Mouse (Mus musculus) lung, postnatal 0 days (tissue): ENCODE measurements at regions not wholly inside any gene's neighbourhood (a gene's known extent, or its start where the extent isn't known, plus 50 kb on each side); places are given as distances from the start of the nearest gene placed in this dataset.

Experiments
- ATAC-seq: fragments of 200-750 bp; cut with Nextera tagmentation; 2 replicates; pipeline ENCODE4 v1.8.0; 2017; ENCODE audit warnings: moderate library complexity
- DNase-seq: peaks from one replicate; pipeline ENCODE4 v3.0.0-alpha.2; 2016; ENCODE audit warnings: low spot score
- H3K27ac ChIP-seq: fragments of 300-500 bp; sonication (generic); 2 replicates; pipeline ENCODE4 v1.5.1; 2014; ENCODE audit warnings: antibody characterized with exemption, mild to moderate bottlenecking, low read length, mixed read lengths
- H3K27me3 ChIP-seq: fragments of 300-500 bp; sonication (generic); replicated peaks from 2 replicates; pipeline ENCODE4 v1.6.1; 2014; ENCODE audit warnings: low read length, mixed read lengths; ENCODE audit not compliant: insufficient read depth
- H3K36me3 ChIP-seq: fragments of 300-500 bp; sonication (generic); 2 replicates; pipeline ENCODE4 v1.6.1; 2014; ENCODE audit warnings: low read length, mixed read lengths; ENCODE audit not compliant: insufficient read depth
- H3K4me1 ChIP-seq: fragments of 300-500 bp; sonication (generic); 2 replicates; pipeline ENCODE4 v1.6.1; 2014; ENCODE audit warnings: antibody characterized with exemption, low read depth, low read length, mixed read lengths; ENCODE audit not compliant: insufficient read depth
- H3K4me2 ChIP-seq: fragments of 300-500 bp; sonication (generic); replicated peaks from 2 replicates; pipeline ENCODE4 v1.6.1; 2014; ENCODE audit warnings: low read depth, mild to moderate bottlenecking, low read length, moderate library complexity, mixed read lengths
- H3K4me3 ChIP-seq: fragments of 300-500 bp; sonication (generic); 2 replicates; pipeline ENCODE4 v1.5.1; 2014; ENCODE audit warnings: low read depth, low read length
- H3K9ac ChIP-seq: fragments of 300-500 bp; sonication (generic); replicated peaks from 2 replicates; pipeline ENCODE4 v1.6.1; 2014; ENCODE audit warnings: low read depth, mild to moderate bottlenecking
- H3K9me3 ChIP-seq: fragments of 300-500 bp; sonication (generic); 2 replicates; pipeline ENCODE4 v1.6.1; 2016; ENCODE audit warnings: low read length, mixed read lengths
- CTCF ChIP-seq: IDR thresholded peaks from 2 replicates; pipeline ENCODE4 v1.5.1; 2016; ENCODE audit warnings: antibody characterized with exemption, mild to moderate bottlenecking
- EP300 ChIP-seq: IDR thresholded peaks from 2 replicates; pipeline ENCODE4 v1.6.1; 2016; ENCODE audit warnings: antibody characterized with exemption, mild to moderate bottlenecking, control low read depth
- WGBS: fragments of 180-500 bp; shearing (Covaris S2); extraction: QIAGEN DNeasy Blood & Tissue Kit; methylation state at CpG from one replicate; pipeline ENCODE4 v1.1.7; 2014; 5-methylcytosine and 5-hydroxymethylcytosine counted together

DNA sequence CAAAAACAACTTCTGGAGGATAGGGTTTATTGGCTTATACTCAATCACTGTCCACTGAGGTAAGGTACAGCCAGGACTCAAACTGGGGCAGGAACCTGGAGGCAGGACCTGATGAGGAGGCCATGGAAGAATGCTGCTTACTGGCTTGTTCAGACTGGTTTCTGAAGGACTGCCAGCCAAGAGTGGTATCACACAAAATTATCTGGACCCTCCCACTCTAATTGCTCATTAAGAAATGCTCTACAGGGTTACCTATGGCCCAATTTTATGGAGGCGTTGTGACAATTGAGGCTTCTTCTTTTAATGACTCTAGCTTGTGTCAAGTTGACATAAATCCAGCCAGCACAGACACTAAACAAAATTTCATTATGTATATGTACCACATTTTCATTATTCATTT is 158.5 kb upstream of the Gm11042 start:
- H3K36me3 ChIP-seq = no peaks in the 10 kb centered on the region
- H3K4me2 ChIP-seq = no peak overlapping the region
- WGBS = 81% methylated on average over 1 of the region's 1 CpGs
- no peaks in the 10 kb centered on the region for H3K27me3 ChIP-seq
- no peak for TF ChIP-seq CTCF
- TF ChIP-seq EP300 = no peak
- no peak for DNase-seq
- H3K9ac ChIP-seq = no peak overlapping the region
- ATAC-seq = no peak
- no peak overlapping the region for H3K27ac ChIP-seq
- H3K4me1 ChIP-seq = no peaks in the 10 kb centered on the region
- H3K9me3 ChIP-seq = no peaks in the 10 kb centered on the region
- no peak overlapping the region for H3K4me3 ChIP-seq

DNA sequence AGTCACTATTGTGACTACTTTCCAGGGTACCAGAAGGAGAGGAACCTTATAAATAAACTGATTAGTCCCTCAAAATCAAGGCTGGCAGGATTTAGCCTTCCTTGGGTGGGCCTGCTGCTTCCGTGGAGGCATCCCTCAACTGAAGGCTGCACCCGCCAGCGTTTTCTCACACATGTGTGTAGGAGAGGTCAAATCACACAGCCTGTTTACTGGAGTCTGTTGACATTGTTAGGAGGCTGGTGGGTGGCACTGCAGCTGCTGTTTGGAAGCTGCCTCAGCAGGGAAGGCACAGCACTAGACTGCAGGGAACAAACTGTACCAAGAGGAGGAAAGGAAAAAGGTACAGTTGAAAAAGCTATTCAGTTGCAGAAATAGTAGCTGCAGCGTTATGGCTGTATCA is 142.3 kb upstream of the Gm11042 start:
- Histone ChIP-seq H3K4me1 (no peaks in the 10 kb centered on the region), H3K36me3 (no peaks in the 10 kb centered on the region), H3K27ac (no peak overlapping the region), H3K4me2 (no peak overlapping the region), H3K27me3 (no peaks in the 10 kb centered on the region), H3K9me3 (no peaks in the 10 kb centered on the region), H3K4me3 (no peak overlapping the region), H3K9ac (no peak overlapping the region)
- no peak for ATAC-seq
- no peak for TF ChIP-seq EP300
- no peak for TF ChIP-seq CTCF
- DNase-seq = no peak
- 25% methylated on average over 4 of the region's 4 CpGs for WGBS

DNA sequence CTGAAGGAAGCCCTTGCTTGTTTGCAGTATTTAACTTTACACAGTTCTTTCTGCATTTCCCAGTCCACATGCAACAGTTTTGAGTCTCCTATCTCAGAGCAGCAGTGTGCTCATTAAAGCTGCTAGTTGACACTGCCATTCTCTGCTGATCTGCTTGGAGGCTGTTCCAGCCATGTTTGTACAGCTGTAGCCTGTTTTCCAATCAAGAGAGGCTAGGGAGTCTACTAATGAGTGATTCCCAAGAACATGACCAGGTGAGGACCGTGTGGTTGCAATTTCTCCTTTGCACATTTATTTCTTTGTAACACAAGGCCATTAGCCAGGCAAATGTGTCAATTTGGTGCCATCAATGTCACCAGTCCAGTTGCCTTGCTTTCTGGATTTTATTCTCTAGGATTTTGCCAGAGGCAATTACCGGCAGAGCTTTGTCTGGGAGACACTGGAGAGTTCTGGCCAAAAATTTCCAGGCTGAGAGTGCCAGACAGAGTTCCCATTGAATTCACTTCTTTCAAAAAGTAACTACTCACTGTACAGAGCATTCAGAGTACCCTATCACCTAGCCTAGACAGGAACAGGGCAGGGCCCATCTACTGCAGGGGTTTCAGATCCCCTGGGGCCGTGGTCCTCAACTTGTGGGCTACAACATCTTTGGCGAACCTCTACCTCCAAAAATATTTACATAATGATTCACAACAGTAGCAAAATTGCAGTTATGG is 136.3 kb upstream of the Gm11042 start:
- Histone ChIP-seq H3K36me3 (no peaks in the 10 kb centered on the region), H3K27me3 (no peaks in the 10 kb centered on the region), H3K9me3 (no peaks in the 10 kb centered on the region), H3K4me2 (no peak overlapping the region), H3K9ac (no peak overlapping the region), H3K4me1 (no peaks in the 10 kb centered on the region), H3K4me3 (no peak overlapping the region), H3K27ac (no peak overlapping the region)
- ATAC-seq = no peak
- DNase-seq = no peak
- 69% methylated on average over 4 of the region's 4 CpGs for WGBS
- TF ChIP-seq EP300 (no peak), CTCF (no peak)

DNA sequence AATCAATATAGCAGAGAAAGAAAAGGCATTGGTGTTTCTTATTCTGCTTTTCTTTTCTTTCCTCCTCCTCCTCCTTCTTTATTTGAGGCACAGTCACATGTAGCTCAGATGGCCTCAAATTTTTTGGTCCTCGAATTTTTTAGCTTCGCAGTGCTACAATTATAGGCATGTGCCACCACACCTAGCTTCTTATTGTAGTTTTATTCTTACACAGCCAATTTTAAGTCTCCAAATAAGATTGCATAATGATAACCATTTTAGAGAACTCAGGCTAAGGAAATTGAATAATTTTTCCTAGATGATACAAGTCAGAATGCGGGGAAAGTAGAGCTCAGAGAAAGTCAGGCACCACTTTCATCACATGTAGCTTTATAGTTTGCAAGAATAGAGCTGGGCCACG is 132.1 kb upstream of the Gm11042 start:
- WGBS = 71% methylated on average over 4 of the region's 4 CpGs
- H3K4me2 ChIP-seq = no peak overlapping the region
- H3K9me3 ChIP-seq = no peaks in the 10 kb centered on the region
- H3K27ac ChIP-seq = no peak overlapping the region
- H3K36me3 ChIP-seq = no peaks in the 10 kb centered on the region
- no peak overlapping the region for H3K4me3 ChIP-seq
- no peak for ATAC-seq
- DNase-seq = no peak
- no peaks in the 10 kb centered on the region for H3K27me3 ChIP-seq
- no peaks in the 10 kb centered on the region for H3K4me1 ChIP-seq
- no peak for TF ChIP-seq CTCF
- TF ChIP-seq EP300 = no peak
- no peak overlapping the region for H3K9ac ChIP-seq

DNA sequence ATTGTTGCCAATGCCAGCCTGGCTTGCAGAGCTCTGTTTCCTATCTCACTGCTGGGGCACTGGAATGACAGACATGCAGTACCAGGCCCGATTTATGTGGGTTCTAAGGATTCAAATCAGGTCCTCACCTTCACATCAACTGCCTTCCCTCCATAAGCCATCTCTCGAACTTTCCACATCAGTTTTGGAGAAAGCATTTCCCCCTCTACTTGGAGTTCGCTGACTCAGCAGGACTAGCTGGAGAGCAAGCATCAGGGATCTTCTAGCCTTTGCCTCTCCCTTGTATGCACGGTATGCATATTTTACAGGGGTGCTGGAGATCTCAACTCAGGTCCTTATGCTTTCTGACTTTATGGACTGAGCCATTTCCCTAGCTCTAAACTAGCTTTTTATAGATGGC is 118.7 kb upstream of the Gm11042 start:
- TF ChIP-seq CTCF (no peak), EP300 (no peak)
- no peak overlapping the region for H3K9ac ChIP-seq
- 76% methylated on average over 4 of the region's 4 CpGs for WGBS
- DNase-seq (no peak), ATAC-seq (no peak)
- no peak overlapping the region for H3K27ac ChIP-seq
- H3K27me3 ChIP-seq = no peaks in the 10 kb centered on the region
- no peak overlapping the region for H3K4me3 ChIP-seq
- no peaks in the 10 kb centered on the region for H3K9me3 ChIP-seq
- no peaks in the 10 kb centered on the region for H3K4me1 ChIP-seq
- no peak overlapping the region for H3K4me2 ChIP-seq
- H3K36me3 ChIP-seq = no peaks in the 10 kb centered on the region

DNA sequence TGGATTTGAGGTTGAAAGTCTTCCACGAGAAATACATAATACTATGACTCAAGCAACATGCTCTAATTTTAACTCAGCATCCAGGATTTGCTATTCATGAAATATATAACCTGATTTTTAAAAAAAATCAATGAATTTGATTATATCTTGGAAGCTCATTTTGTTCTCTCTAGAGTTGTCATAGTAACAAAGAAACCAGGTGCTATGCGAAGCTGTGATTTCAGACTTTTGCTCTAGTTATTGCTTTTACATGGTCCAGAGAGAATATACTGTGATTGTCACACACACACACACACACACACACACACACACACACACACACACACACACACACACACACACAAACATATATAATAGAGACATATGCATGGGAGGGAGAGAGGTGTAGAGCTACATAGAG is 98.5 kb upstream of the Gm11042 start:
- H3K9me3 ChIP-seq = no peaks in the 10 kb centered on the region

DNA sequence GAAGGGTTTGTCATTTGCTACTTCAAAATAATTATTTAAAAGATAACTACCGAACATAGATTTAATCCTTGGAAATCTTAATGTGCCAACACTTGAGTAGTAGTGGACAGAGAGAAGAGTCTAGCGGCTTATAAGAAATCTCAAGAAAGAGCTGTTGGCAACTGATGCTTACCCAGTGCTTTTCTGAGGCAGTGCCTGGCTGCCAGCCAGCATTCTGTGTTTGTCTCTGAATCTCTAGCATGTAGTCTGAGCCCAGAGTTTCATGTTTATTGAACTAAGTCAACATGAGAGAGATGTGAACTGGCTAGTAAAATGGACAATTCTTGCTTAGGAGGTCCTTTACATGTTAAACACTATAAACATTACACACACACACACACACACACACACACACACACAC is 94.3 kb upstream of the Gm11042 start:
- 48% methylated on average over 2 of the region's 2 CpGs for WGBS
- ATAC-seq (no peak), DNase-seq (peak; percentile 15)
- Histone ChIP-seq H3K36me3 (no peaks in the 10 kb centered on the region), H3K4me1 (no peaks in the 10 kb centered on the region), H3K27ac (no peak overlapping the region), H3K9me3 (no peaks in the 10 kb centered on the region), H3K4me2 (no peak overlapping the region), H3K9ac (no peak overlapping the region), H3K4me3 (no peak overlapping the region), H3K27me3 (no peaks in the 10 kb centered on the region)
- TF ChIP-seq EP300 (no peak), CTCF (no peak)

More for the DNA sequence above, 98.5 kb upstream of the Gm11042 start:
- Histone ChIP-seq H3K9ac (no peak overlapping the region), H3K27me3 (no peaks in the 10 kb centered on the region), H3K27ac (no peak overlapping the region), H3K4me1 (no peaks in the 10 kb centered on the region), H3K4me2 (no peak overlapping the region), H3K36me3 (no peaks in the 10 kb centered on the region), H3K4me3 (no peak overlapping the region)
- TF ChIP-seq CTCF (no peak), EP300 (no peak)
- ATAC-seq = no peak
- 82% methylated on average over 2 of the region's 2 CpGs for WGBS
- DNase-seq = no peak
